Mouse (Mus musculus): Measurements from ENCODE around the gene Rasa1. TPM values are rescaled to one million over a fixed set of nuclear protein-coding genes. Genes with fewer than 3 reads are reported as not detected.

The Rasa1 gene
- polyA plus RNA-seq (2016; fragmentation: Nextera tagmentation; extraction: Ambion mirVana), result 42.2 and 48.0 TPM in 2 replicates

GRCm38 (mm10) chr13:85288843-85289713 is at the start of gene Rasa1:
Gene Rasa1, minus strand, starts transcription at chr13:85289130.
- no peaks in the 10 kb centered on the region for H3K27me3 ChIP-seq (ENCODE audit: insufficient read depth, poor library complexity, severe bottlenecking)
- DNase-seq (ENCODE audit: low spot score), result peak; percentile 99
- WGBS, result under 1% methylated on average over 97 of the region's 97 CpGs
- H3K4me3 ChIP-seq, result peak within 1 kb of the TSS; percentile 93
- peaks cover 3% of the 10 kb centered on the region; the same call in 1 of the 2 replicates for H3K36me3 ChIP-seq
- no peaks in the 10 kb centered on the region for H3K9me3 ChIP-seq
- peaks cover 14% of the 10 kb centered on the region; the same call in 1 of the 2 replicates for H3K4me1 ChIP-seq (replicated peaks)
- H3K27ac ChIP-seq, result peak within 1 kb of the TSS; percentile 99

DNA sequence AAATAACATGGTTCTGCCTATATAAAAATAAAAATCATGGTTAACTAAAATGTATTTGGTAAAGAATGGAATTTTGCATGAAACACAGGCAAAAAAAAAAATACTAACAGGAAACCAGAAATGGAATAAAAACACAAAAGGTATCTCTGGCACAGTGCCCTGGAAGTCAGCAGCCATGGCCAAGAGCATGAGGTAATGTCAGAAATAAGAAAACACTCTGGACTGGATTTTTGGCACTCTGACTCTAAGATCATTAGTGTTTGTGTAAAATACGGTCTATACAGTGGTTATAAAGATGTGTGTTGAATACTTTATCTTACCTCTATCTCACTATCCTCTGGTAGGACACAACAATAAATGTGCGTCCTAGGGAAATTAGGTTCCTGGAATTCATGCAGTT is 22.6 kb upstream of the Rasa1 start:
- H3K4me1 ChIP-seq (replicated peaks), result no peaks in the 10 kb centered on the region
- no peak for DNase-seq (ENCODE audit: low spot score)
- H3K9me3 ChIP-seq, result no peaks in the 10 kb centered on the region
- H3K36me3 ChIP-seq, result no peaks in the 10 kb centered on the region
- no peaks in the 10 kb centered on the region for H3K27me3 ChIP-seq (ENCODE audit: insufficient read depth, poor library complexity, severe bottlenecking)
- no peak overlapping the region for H3K4me3 ChIP-seq
- H3K27ac ChIP-seq, result no peak overlapping the region
- 89% methylated on average over 2 of the region's 2 CpGs for WGBS

- no peaks in the 10 kb centered on the region for H3K9me3 ChIP-seq
- WGBS, result 77% methylated on average over 5 of the region's 5 CpGs
- H3K36me3 ChIP-seq, result no peaks in the 10 kb centered on the region
- DNase-seq (ENCODE audit: low spot score), result no peak
- no peak overlapping the region for H3K4me3 ChIP-seq
- H3K27me3 ChIP-seq (ENCODE audit: insufficient read depth, poor library complexity, severe bottlenecking), result no peaks in the 10 kb centered on the region
- H3K27ac ChIP-seq, result no peak overlapping the region
- H3K4me1 ChIP-seq (replicated peaks), result no peaks in the 10 kb centered on the region
Observed at GRCm38 (mm10) chr13:85310968-85311367, 22.0 kb upstream of the Rasa1 start.

- H3K4me3 ChIP-seq, result no peak overlapping the region
- no peaks in the 10 kb centered on the region for H3K27me3 ChIP-seq (ENCODE audit: insufficient read depth, poor library complexity, severe bottlenecking)
- 94% methylated on average over 2 of the region's 2 CpGs for WGBS
- no peaks in the 10 kb centered on the region for H3K9me3 ChIP-seq
- no peak for DNase-seq (ENCODE audit: low spot score)
- H3K36me3 ChIP-seq, result no peaks in the 10 kb centered on the region
- no peaks in the 10 kb centered on the region for H3K4me1 ChIP-seq (replicated peaks)
- H3K27ac ChIP-seq, result no peak overlapping the region
Observed at GRCm38 (mm10) chr13:85310483-85310882, 21.6 kb upstream of the Rasa1 start.

DNA sequence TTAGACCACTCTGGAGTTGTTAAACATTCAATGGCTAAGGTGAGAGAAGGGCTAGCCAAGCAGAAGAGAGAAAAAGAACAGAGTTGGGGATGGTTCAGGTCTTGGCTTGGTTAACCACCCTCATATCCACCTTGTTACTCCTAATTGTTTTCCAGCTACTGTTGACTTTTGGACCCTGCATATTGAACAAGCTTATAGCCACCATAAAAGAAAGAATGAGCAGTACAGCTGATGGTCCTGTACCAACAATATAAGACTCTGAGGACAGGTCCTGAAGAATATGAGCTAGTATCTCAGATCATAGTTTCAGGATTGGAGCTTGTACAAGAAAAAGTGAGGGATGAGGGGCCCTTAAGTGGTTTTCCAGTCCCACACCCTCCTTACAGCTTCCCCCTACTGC is 17.1 kb upstream of the Rasa1 start:
- Histone ChIP-seq H3K4me3 (no peak overlapping the region), H3K27me3 (ENCODE audit: insufficient read depth, poor library complexity, severe bottlenecking) (no peaks in the 10 kb centered on the region), H3K9me3 (no peaks in the 10 kb centered on the region), H3K36me3 (no peaks in the 10 kb centered on the region), H3K4me1 (replicated peaks) (no peaks in the 10 kb centered on the region), H3K27ac (no peak overlapping the region)
- DNase-seq (ENCODE audit: low spot score), result no peak

DNA sequence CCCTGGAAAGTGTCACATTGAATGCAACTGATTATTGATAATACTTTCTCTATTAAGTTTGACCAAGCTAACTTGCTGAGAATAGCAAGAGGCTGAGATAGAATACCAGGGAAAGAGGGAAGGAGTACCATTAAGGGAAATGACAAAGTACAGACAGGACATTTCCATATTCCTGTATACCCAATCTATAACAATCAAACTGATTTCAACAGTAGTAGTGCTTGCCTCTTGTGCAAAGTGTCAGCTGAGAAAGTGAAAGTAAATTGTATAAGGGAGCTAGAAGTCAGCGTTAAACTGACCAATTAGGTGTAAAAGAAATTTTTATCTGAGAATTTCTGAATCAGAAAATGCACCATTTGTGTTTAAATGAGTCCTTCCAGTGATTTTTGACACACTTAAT is 1.7 kb upstream of the Rasa1 start:
- DNase-seq (ENCODE audit: low spot score), result no peak
- Histone ChIP-seq H3K4me1 (replicated peaks) (peaks cover 14% of the 10 kb centered on the region; the same call in 1 of the 2 replicates), H3K27me3 (ENCODE audit: insufficient read depth, poor library complexity, severe bottlenecking) (no peaks in the 10 kb centered on the region), H3K27ac (no peak overlapping the region), H3K36me3 (peaks cover 3% of the 10 kb centered on the region; the same call in 1 of the 2 replicates), H3K9me3 (no peaks in the 10 kb centered on the region), H3K4me3 (no peak overlapping the region)
- WGBS, result 67% methylated on average over 1 of the region's 1 CpGs

DNA sequence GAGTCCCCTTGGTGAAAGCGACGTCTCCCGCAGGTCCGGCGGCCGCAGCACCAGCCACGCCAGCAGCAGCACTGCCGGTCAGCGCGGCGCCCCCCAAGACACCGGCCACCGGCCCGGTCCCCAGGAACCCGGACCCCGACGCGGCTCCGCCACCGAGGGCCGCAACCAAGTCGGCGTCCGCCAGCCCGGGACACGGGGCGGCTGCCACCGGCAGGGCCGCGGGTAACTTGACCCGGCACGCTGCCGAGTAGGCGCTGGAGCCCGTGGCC is 422 bp downstream of the Rasa1 start:
- Histone ChIP-seq H3K36me3 (peaks cover 3% of the 10 kb centered on the region; the same call in 1 of the 2 replicates), H3K27me3 (ENCODE audit: insufficient read depth, poor library complexity, severe bottlenecking) (no peaks in the 10 kb centered on the region), H3K9me3 (no peaks in the 10 kb centered on the region), H3K4me3 (peak overlapping the region; percentile 93), H3K27ac (peak overlapping the region; percentile 99), H3K4me1 (replicated peaks) (peaks cover 14% of the 10 kb centered on the region; the same call in 1 of the 2 replicates)
- WGBS, result under 1% methylated on average over 34 of the region's 35 CpGs
- DNase-seq (ENCODE audit: low spot score), result no peak

DNA sequence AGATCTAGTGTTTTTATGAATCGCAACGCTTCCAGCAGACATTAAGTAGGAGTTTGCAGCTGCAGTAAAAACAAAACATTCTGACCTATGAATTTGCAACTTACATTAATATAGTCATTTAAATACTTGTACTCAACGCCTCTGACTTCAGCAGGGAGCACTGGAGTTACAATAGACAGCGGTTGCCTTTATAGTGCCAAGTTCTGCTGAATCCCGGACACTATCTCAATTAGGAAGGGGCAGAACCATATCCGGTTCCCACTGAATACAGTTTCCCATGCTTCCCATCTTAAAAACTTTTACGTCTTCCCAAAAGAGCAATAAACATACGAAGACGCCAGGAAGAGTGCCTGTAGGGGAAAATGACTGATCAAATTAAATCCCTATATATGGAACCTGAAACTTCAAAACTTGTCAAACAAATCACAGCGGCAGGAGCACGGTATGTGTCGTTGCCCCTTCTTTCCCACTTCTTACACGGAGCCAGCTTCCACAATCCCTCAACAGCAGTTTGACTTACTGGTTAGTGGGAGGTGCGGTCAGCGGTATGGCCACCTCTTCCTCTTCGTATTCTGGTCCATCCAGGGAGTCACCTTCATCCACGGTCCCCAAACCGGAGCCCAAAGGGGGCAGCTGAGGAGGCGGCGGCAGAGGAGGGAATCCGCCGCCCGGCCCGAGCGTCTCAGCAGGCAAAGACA is 905 bp downstream of the Rasa1 start:
- WGBS, result 1% methylated on average over 25 of the region's 25 CpGs
- H3K4me3 ChIP-seq, result peak overlapping the region; percentile 93
- H3K27me3 ChIP-seq (ENCODE audit: insufficient read depth, poor library complexity, severe bottlenecking), result no peaks in the 10 kb centered on the region
- H3K36me3 ChIP-seq, result peaks cover 3% of the 10 kb centered on the region; the same call in 1 of the 2 replicates
- H3K4me1 ChIP-seq (replicated peaks), result peaks cover 14% of the 10 kb centered on the region; the same call in 1 of the 2 replicates
- no peaks in the 10 kb centered on the region for H3K9me3 ChIP-seq
- peak; percentile 71 for DNase-seq (ENCODE audit: low spot score)
- peak overlapping the region; percentile 99 for H3K27ac ChIP-seq

- Histone ChIP-seq H3K27ac (no peak overlapping the region), H3K9me3 (no peaks in the 10 kb centered on the region), H3K4me3 (no peak overlapping the region), H3K4me1 (replicated peaks) (peaks cover 12% of the 10 kb centered on the region; the same call in 1 of the 2 replicates), H3K36me3 (peaks cover 3% of the 10 kb centered on the region; the same call in 1 of the 2 replicates), H3K27me3 (ENCODE audit: insufficient read depth, poor library complexity, severe bottlenecking) (no peaks in the 10 kb centered on the region)
- DNase-seq (ENCODE audit: low spot score), result no peak
Observed at GRCm38 (mm10) chr13:85282626-85283025, 6.3 kb downstream of the Rasa1 start.

GRCm38 (mm10) chr13:85278951-85279350 is 10.0 kb downstream of the Rasa1 start:
- H3K27ac ChIP-seq, result no peak overlapping the region
- no peaks in the 10 kb centered on the region for H3K27me3 ChIP-seq (ENCODE audit: insufficient read depth, poor library complexity, severe bottlenecking)
- H3K9me3 ChIP-seq, result no peaks in the 10 kb centered on the region
- H3K4me1 ChIP-seq (replicated peaks), result no peaks in the 10 kb centered on the region
- no peaks in the 10 kb centered on the region for H3K36me3 ChIP-seq
- DNase-seq (ENCODE audit: low spot score), result no peak
- H3K4me3 ChIP-seq, result no peak overlapping the region

- H3K9me3 ChIP-seq, result no peaks in the 10 kb centered on the region
- WGBS, result 100% methylated on average over 1 of the region's 1 CpGs
- no peaks in the 10 kb centered on the region for H3K27me3 ChIP-seq (ENCODE audit: insufficient read depth, poor library complexity, severe bottlenecking)
- H3K4me1 ChIP-seq (replicated peaks), result no peaks in the 10 kb centered on the region
- no peak overlapping the region for H3K27ac ChIP-seq
- H3K36me3 ChIP-seq, result no peaks in the 10 kb centered on the region
- DNase-seq (ENCODE audit: low spot score), result no peak
- H3K4me3 ChIP-seq, result no peak overlapping the region
Observed at GRCm38 (mm10) chr13:85274572-85274971, 14.4 kb downstream of the Rasa1 start.

- H3K27ac ChIP-seq, result no peak overlapping the region
- H3K4me3 ChIP-seq, result no peak overlapping the region
- no peaks in the 10 kb centered on the region for H3K27me3 ChIP-seq (ENCODE audit: insufficient read depth, poor library complexity, severe bottlenecking)
- DNase-seq (ENCODE audit: low spot score), result no peak
- H3K36me3 ChIP-seq, result no peaks in the 10 kb centered on the region
- H3K4me1 ChIP-seq (replicated peaks), result no peaks in the 10 kb centered on the region
- no peaks in the 10 kb centered on the region for H3K9me3 ChIP-seq
Observed at GRCm38 (mm10) chr13:85273788-85274187, 15.1 kb downstream of the Rasa1 start.

- no peak overlapping the region for H3K27ac ChIP-seq
- no peaks in the 10 kb centered on the region for H3K9me3 ChIP-seq
- 89% methylated on average over 7 of the region's 7 CpGs for WGBS
- peaks cover 18% of the 10 kb centered on the region for H3K36me3 ChIP-seq
- H3K4me3 ChIP-seq, result no peak overlapping the region
- DNase-seq (ENCODE audit: low spot score), result no peak
- no peaks in the 10 kb centered on the region for H3K27me3 ChIP-seq (ENCODE audit: insufficient read depth, poor library complexity, severe bottlenecking)
- H3K4me1 ChIP-seq (replicated peaks), result no peaks in the 10 kb centered on the region
Observed at GRCm38 (mm10) chr13:85238760-85239159, 50.2 kb downstream of the Rasa1 start.
